Mouse (Mus musculus) limb, embryonic 12.5 days (tissue): Measurements from ENCODE around the gene Asb3. TPM values are rescaled to one million over a fixed set of nuclear protein-coding genes. Genes with fewer than 3 reads are reported as not detected.
"Not testable (repeated sequence)": the region's sequence is repeated elsewhere in the genome, so short reads cannot be mapped to it uniquely, and the experiment has no call there.

Source experiments
- ATAC-seq: fragments of 200-750 bp; cut with Nextera tagmentation; 2 replicates; pipeline ENCODE4 v1.8.0; 2017; ENCODE audit warnings: low read depth, moderate TSS enrichment; ENCODE audit not compliant: insufficient number of reproducible peaks, insufficient read depth, low FRiP score, low TSS enrichment
- H3K27ac ChIP-seq: fragments of 300-500 bp; sonication (generic); 2 replicates; pipeline ENCODE4 v1.5.1; 2016; ENCODE audit warnings: mild to moderate bottlenecking, moderate library complexity
- H3K27me3 ChIP-seq: fragments of 300-500 bp; sonication (generic); 2 replicates; pipeline ENCODE4 v1.6.1; 2016; ENCODE audit warnings: mild to moderate bottlenecking, moderate library complexity
- H3K36me3 ChIP-seq: fragments of 300-500 bp; sonication (generic); 2 replicates; pipeline ENCODE4 v1.6.1; 2016; ENCODE audit warnings: mild to moderate bottlenecking, moderate library complexity
- H3K4me1 ChIP-seq: fragments of 300-500 bp; sonication (generic); replicated peaks from 2 replicates; pipeline ENCODE4 v1.6.1; 2016
- H3K4me2 ChIP-seq: fragments of 300-500 bp; sonication (generic); 2 replicates; pipeline ENCODE4 v1.6.1; 2016; ENCODE audit warnings: mild to moderate bottlenecking, moderate library complexity
- H3K4me3 ChIP-seq: fragments of 300-500 bp; sonication (generic); replicated peaks from 2 replicates; pipeline ENCODE4 v1.5.1; 2016; ENCODE audit warnings: mild to moderate bottlenecking
- H3K9ac ChIP-seq: fragments of 300-500 bp; sonication (generic); replicated peaks from 2 replicates; pipeline ENCODE4 v1.6.1; 2016; ENCODE audit warnings: mild to moderate bottlenecking, moderate library complexity
- H3K9me3 ChIP-seq: fragments of 300-500 bp; sonication (generic); 2 replicates; pipeline ENCODE4 v1.6.1; 2016; ENCODE audit warnings: mild to moderate bottlenecking, moderate library complexity
- WGBS: fragments of 180-500 bp; shearing (Covaris S2); methylation state at CpG from one replicate; pipeline ENCODE4 v1.1.7; 2016; 5-methylcytosine and 5-hydroxymethylcytosine counted together
- polyA plus RNA-seq: library from polyadenylated mRNA; unstranded; fragments of >200 nt; fragmentation: Nextera tagmentation; extraction: Ambion mirVana; gene quantifications from 2 replicates; pipeline ENCODE4 v1.2.1, GENCODE M21; 2016

Asb3 gene
- polyA plus RNA-seq, 1 experiment from 2014 or later, result 39.3 TPM

DNA sequence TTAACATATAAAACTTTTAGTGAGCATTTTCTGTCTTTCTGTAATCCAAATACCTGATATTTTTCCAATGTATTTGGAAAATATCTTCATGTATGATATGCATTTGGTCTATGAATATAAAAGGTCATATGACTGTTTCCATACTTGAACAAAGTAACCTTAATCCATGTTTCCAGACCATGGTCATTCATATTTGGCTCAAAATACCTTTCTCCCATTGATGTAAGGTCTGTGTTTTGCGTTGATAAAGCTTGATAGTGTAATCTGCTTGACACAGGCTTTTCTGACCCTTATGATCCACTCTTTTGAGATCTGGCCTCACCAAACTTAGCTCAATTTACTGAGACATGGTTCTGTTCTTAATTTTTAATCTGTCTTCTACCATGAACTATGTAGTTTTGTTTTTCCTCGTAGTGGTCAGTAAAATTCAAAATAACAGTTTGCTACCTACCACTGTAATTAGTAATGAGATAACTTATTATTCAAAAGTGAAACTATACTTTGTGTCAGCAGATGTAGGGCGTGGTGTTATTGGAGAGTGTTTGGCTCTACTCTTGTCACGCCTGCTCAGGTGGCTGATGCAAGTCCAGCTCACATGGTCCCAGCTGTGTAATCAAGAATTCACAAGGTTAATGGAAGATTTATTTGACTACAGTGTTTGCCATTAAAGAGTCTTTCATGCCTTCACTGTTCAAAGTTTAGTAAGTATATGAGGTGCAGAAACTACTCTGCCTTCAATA is 116.1 kb downstream of the Asb3 start:
- Histone ChIP-seq H3K4me3 (no peak overlapping the region), H3K27me3 (no peaks in the 10 kb centered on the region), H3K9ac (no peak overlapping the region), H3K4me1 (no peaks in the 10 kb centered on the region), H3K27ac (no peak overlapping the region), H3K4me2 (no peak overlapping the region), H3K9me3 (no peaks in the 10 kb centered on the region), H3K36me3 (peaks cover 6% of the 10 kb centered on the region; the same call in 1 of the 2 replicates)
- no peak for ATAC-seq
- 84% methylated on average over 4 of the region's 4 CpGs for WGBS

DNA sequence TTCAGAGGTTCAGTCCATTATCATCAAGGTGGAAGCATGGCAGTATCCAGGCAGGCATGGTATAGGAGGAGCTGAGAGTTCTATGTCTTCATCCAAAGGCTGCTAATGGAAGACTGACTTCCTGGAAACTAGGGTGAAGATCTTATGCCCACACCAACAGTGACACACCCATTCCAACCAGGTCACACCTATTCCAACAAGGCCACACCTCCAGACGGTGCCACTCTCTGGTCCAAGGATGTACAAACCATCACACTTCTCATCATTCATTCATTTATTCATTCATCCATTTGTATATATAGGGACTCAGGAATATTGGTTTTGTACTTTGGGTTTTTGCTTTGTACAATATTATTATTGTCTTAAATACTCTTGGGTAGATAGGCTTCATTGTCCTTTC is 124.5 kb downstream of the Asb3 start:
- H3K36me3 ChIP-seq, result peaks cover 18% of the 10 kb centered on the region; the same call in 1 of the 2 replicates
- not testable (repeated sequence) for H3K27me3 ChIP-seq, H3K27ac ChIP-seq, H3K4me3 ChIP-seq, H3K9ac ChIP-seq, H3K4me1 ChIP-seq, H3K4me2 ChIP-seq, ATAC-seq, H3K9me3 ChIP-seq
- WGBS, result 84% methylated on average over 1 of the region's 1 CpGs

DNA sequence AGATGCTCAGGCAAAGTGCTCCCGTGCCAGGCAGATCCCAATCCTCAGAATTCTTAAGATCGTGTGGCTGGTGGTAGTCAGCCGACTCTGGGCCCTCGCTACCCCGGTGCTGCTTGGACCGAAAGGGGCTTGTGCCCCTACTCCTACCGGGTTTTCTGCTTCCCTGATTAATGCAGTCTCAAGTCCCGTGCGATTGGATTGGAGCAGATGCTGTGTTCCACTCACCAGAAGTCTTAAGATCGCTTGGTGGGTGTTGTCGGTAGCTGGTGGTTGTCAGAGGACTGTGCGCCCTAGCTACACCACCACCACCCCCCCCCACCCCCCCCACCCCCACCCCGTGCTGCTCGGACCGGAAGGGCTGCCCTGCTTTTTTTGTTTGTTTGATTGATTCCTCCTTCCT is 132.2 kb downstream of the Asb3 start:
- 69% methylated on average over 15 of the region's 15 CpGs for WGBS
- not testable (repeated sequence) for H3K27ac ChIP-seq, H3K27me3 ChIP-seq, H3K4me1 ChIP-seq, H3K36me3 ChIP-seq, ATAC-seq, H3K9me3 ChIP-seq, H3K9ac ChIP-seq, H3K4me3 ChIP-seq, H3K4me2 ChIP-seq

DNA sequence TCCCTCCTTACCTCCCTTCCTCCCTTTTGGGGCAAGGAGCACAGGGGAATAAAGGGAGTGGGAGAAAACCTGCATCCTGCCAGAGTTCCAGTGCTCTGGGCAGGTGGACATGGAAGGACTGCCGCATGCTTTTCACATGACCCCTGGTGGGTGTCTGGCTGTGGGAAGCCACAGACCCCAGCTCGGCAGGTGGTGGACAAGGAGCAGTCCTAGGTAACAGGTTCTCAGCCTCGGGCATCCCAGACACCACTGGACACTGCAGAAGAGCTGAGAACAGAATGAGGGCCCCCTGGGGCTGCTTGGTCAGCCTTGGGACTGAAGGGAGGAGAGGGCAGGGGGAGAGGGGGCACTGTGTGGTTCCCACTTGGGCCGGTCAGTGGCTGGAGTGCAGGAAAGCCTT is 149.7 kb downstream of the Asb3 start:
- Histone ChIP-seq H3K36me3 (peaks cover 16% of the 10 kb centered on the region), H3K4me1 (no peaks in the 10 kb centered on the region), H3K27ac (no peak overlapping the region), H3K9ac (no peak overlapping the region), H3K4me2 (no peak overlapping the region), H3K27me3 (no peaks in the 10 kb centered on the region), H3K4me3 (no peak overlapping the region), H3K9me3 (peaks cover 8% of the 10 kb centered on the region; the same call in 1 of the 2 replicates)
- WGBS, result 92% methylated on average over 4 of the region's 4 CpGs
- ATAC-seq, result no peak

DNA sequence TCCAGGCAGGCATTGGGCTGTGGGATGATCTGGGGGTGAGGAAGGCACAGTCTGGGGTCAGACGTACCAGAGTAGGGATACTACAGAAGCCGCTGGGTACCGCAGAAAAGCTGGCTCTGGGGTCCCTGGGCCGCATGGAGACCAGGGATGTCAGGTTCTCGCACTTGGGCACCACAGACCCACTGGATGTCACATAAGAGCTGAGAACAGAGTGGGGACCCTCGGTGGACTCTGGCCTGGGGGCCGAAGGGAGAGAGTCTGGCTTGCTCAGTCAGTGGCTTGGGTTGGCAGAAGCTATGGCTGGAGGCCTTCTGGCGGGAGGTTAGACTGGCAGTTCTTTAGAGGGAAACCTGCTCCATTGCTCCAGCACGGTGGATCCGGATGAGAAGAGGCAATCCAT is 204.8 kb downstream of the Asb3 start:
- ATAC-seq, result no peak
- no peak overlapping the region for H3K27ac ChIP-seq
- WGBS, result 90% methylated on average over 10 of the region's 10 CpGs
- no peaks in the 10 kb centered on the region for H3K9me3 ChIP-seq
- H3K27me3 ChIP-seq, result no peaks in the 10 kb centered on the region
- no peak overlapping the region for H3K4me2 ChIP-seq
- H3K4me1 ChIP-seq, result no peaks in the 10 kb centered on the region
- no peak overlapping the region for H3K4me3 ChIP-seq
- no peak overlapping the region for H3K9ac ChIP-seq
- H3K36me3 ChIP-seq, result peaks cover 9% of the 10 kb centered on the region; the same call in 1 of the 2 replicates

DNA sequence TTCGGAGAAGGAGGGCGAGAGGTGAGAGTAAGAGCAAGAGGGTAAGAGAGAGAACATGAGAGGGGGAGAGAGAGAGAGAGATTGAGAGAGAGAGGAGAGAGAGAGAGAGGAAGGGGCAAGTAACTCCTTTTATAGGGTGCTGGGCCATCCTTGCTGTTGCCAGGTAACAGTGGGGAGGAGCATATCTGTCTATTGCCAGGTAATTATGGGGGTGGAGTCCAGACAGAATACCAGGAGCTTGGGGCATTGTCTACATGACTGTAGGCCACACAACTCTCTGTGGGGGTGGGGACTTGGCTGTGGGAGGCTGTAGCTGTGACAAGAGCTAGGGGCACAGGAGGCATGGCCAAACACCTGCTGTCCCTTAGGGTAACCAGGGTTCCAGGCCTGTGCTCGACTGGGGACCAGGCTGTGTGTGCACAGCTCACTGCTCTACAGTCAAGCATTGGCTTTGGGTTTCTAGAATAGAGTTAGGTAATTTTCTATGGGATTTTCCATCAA is 205.3 kb downstream of the Asb3 start:
- WGBS, result 80% methylated on average over 3 of the region's 3 CpGs
- no peak for ATAC-seq

DNA sequence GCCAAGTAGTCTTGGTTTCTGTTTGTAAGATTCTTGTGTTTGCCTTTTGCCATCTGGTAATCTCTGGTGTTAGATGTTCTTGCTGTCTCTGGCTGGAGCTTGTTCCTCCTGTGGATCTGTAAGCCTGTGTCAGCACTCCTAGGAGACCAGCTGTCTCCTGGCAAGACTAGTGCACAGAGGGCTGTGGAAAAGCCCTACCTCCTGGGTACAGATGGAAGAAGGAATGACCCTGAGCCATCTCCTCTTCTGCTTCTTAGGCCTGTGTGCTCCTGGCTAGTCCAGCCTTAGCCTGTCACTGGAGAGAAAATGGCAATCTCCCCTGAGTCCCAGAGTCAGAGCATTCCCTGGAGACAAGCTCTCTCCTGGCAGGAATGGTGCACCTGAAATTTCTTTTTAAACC is 214.3 kb downstream of the Asb3 start:
- not testable (repeated sequence) for ATAC-seq, H3K27ac ChIP-seq, H3K9me3 ChIP-seq, H3K4me3 ChIP-seq, H3K4me2 ChIP-seq, H3K36me3 ChIP-seq, H3K4me1 ChIP-seq, H3K9ac ChIP-seq, H3K27me3 ChIP-seq

More for the DNA sequence above, 205.3 kb downstream of the Asb3 start:
- Histone ChIP-seq H3K9ac (no peak overlapping the region), H3K27me3 (no peaks in the 10 kb centered on the region), H3K27ac (no peak overlapping the region), H3K4me3 (no peak overlapping the region), H3K36me3 (peaks cover 11% of the 10 kb centered on the region; the same call in 1 of the 2 replicates), H3K9me3 (no peaks in the 10 kb centered on the region), H3K4me1 (no peaks in the 10 kb centered on the region), H3K4me2 (no peak overlapping the region)

DNA sequence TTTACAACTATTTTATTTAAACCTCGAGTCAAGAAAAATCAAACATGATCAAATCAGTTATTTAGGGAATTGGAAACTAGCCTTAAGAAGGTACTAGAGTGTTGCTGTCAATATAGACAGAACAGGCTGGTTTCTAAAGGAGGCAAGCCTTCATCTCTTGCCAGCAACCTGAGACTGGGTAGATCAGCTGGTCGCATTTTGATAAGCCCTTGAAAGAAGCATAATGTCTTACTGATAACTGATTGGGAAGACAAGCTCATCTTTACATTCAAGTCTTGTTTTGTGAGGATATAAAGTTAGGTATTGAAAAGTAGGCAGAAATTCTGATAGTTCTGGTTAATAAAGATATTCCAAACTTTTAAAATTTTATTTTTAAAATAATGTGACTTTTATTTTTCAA is 217.0 kb downstream of the Asb3 start:
- H3K4me1 ChIP-seq, result no peaks in the 10 kb centered on the region
- no peaks in the 10 kb centered on the region for H3K9me3 ChIP-seq
- no peak overlapping the region for H3K27ac ChIP-seq
- H3K27me3 ChIP-seq, result no peaks in the 10 kb centered on the region
- H3K9ac ChIP-seq, result no peak overlapping the region
- H3K4me2 ChIP-seq, result no peak overlapping the region
- no peak overlapping the region for H3K4me3 ChIP-seq
- no peak for ATAC-seq
- 90% methylated on average over 2 of the region's 2 CpGs for WGBS
- H3K36me3 ChIP-seq, result no peaks in the 10 kb centered on the region

DNA sequence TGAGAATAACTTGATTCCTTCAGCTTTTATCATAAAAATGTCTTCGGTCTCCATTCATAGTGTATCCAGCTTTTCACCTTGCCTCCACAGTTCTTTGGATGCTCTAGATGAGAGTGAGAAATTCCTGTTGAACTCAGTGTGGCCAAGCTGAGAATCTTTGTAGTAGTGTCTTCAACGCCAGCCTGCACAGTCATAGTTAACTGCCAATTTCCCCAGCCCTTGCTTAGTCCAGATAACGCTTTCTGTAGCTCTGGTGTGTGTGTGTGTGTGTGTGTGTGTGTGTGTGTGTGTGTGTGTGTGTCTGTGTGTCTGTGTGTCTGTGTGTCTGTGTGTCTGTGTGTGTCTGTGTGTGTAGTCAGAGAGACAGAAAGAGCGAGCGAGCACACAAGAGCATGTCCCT is 220.1 kb downstream of the Asb3 start:
- H3K27me3 ChIP-seq, result no peaks in the 10 kb centered on the region
- no peak overlapping the region for H3K4me2 ChIP-seq
- ATAC-seq, result no peak
- H3K4me1 ChIP-seq, result no peaks in the 10 kb centered on the region
- 84% methylated on average over 5 of the region's 5 CpGs for WGBS
- no peaks in the 10 kb centered on the region for H3K36me3 ChIP-seq
- H3K9ac ChIP-seq, result no peak overlapping the region
- H3K4me3 ChIP-seq, result no peak overlapping the region
- H3K27ac ChIP-seq, result no peak overlapping the region
- no peaks in the 10 kb centered on the region for H3K9me3 ChIP-seq

DNA sequence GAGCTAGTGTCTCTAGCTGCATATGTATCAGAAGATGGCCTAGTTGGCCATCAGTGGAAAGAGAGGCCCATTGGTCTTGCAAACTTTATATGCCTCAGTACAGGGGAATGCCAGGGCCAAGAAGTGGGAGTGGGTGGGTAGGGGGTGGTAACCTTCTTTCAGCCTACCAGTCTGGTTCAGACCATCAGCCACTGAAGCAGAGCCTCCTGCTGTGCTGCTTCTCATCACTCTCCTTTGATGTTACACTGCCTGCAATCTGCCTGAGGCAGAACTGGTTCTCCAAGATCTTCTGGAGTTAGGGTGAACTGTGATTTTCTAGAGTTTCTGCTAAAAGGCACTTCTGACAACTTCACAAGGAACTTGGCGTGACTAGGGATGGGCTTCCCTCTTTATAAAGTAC is 241.7 kb downstream of the Asb3 start:
- not testable (repeated sequence) for H3K36me3 ChIP-seq, H3K4me1 ChIP-seq, H3K27me3 ChIP-seq, H3K9me3 ChIP-seq, H3K4me2 ChIP-seq, H3K27ac ChIP-seq, ATAC-seq, H3K4me3 ChIP-seq, H3K9ac ChIP-seq
- WGBS, result 70% methylated on average over 1 of the region's 1 CpGs

DNA sequence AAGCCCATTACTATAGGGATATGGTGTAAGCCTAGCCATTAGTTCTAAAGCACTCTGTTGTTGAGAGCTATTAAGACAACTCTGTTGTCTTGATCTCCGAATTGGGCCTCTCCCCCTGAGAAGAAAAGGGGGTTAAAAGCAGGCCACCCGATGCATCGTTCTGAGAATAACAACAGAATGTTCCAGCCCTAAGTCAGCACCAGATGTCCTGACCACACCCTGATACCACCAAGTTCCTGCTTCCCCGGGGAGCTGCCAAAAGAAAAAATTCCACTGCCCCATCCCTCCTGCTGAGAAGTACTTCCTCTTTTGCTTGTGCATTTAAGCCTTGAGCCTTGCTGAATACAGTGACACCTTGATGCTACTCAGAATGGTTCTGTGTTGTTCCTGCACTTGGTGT is 248.5 kb downstream of the Asb3 start:
- not testable (repeated sequence) for ATAC-seq, H3K9me3 ChIP-seq, H3K27ac ChIP-seq, H3K4me2 ChIP-seq, H3K4me1 ChIP-seq, H3K27me3 ChIP-seq, H3K36me3 ChIP-seq, H3K9ac ChIP-seq, H3K4me3 ChIP-seq
- WGBS, result 64% methylated on average over 4 of the region's 4 CpGs

DNA sequence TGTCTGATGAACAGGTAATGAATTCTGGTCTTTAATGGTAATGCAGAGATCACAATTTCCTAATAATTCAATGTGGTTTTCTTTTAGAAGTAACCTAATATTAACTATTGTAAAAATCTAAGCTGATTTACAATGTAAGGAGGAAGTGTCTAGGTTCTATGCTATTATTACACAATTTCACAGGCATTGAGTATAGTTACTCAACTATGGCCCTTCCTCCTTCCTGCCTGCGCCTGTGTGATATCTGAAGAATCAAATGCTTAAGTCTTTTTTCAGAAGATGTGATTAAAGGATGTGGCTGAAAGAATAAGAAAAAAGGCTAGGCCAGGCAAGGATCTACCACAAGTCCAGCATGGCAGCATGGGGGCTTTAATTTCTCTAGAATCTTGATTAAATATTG is 249.6 kb downstream of the Asb3 start:
- H3K4me1 ChIP-seq, H3K9me3 ChIP-seq, H3K4me3 ChIP-seq, ATAC-seq, H3K36me3 ChIP-seq, H3K27me3 ChIP-seq, H3K4me2 ChIP-seq, H3K9ac ChIP-seq, H3K27ac ChIP-seq: not testable (repeated sequence)
- WGBS, result 68% methylated on average over 1 of the region's 1 CpGs
